Mouse (Mus musculus) heart, postnatal 10 days (tissue): Measurements from ENCODE around the gene Hrh3. TPM values are rescaled to one million over a fixed set of nuclear protein-coding genes. Genes with fewer than 3 reads are reported as not detected.

Source experiments
- DNase-seq, 2 experiments: peaks; one replicate each; pipeline ENCODE4 v3.0.0; 2021
- intact Hi-C: fragments of 180-260 bp; cut with DNase I; formaldehyde crosslinking; loops from one replicate; pipeline ENCODE4 v1.15.1; 2025
- total RNA-seq, 2 experiments: library from RNA; stranded (reverse); gene quantifications; 2 replicates each; pipeline ENCODE4 v1.2.3; 2021

Gene Hrh3
- total RNA-seq, 2 experiments from 2014 or later: not detected

GRCm38 (mm10) chr2:180108285-180108684 lies 4.0 kb upstream of the Hrh3 start:
- DNase-seq: no peak
- intact Hi-C loops: no loop called here

GRCm38 (mm10) chr2:180107081-180107480 lies 2.8 kb upstream of the Hrh3 start:
- no peak for DNase-seq
- intact Hi-C loops: no loop called here

GRCm38 (mm10) chr2:180105441-180106190 lies 1.3 kb upstream of the Hrh3 start:
- DNase-seq: no peak
- intact Hi-C loops: no loop called here

DNA sequence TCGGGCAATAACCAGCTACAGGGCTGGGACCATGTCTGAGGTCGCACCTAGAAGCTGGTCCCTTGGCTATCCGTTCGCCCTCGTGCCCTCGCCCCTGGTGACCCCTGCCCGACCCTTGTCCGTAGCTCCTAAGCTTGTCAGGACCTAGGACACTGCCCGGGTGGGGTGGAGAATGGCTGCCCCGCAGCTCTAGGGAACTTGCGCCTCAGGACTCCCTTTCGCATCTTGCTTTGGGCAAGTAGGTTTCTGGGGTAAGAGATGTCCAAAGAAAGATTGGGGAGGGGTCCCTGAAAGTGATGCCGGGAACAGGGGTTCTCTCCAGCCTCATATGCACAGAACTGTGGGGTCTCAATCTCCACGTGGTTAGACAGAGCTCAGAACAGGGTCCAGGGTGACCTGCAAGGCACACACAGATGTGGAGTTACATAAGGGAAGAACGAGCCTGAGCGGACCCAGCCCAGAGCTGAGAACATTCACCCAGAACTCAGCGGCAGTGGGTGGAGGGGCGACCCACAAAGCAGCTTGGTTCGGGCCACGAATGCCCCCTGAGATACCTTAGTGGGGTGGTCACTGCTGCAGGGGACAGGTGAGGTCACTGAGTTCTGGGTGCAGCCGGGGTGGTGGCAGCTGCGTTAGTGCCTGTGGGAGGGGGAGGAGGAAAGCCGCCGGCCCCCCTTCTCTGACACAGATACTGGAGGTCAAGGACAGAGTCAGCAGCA lies 530 bp upstream of the Hrh3 start:
- no peak for DNase-seq
- intact Hi-C loops: no loop called here

DNA sequence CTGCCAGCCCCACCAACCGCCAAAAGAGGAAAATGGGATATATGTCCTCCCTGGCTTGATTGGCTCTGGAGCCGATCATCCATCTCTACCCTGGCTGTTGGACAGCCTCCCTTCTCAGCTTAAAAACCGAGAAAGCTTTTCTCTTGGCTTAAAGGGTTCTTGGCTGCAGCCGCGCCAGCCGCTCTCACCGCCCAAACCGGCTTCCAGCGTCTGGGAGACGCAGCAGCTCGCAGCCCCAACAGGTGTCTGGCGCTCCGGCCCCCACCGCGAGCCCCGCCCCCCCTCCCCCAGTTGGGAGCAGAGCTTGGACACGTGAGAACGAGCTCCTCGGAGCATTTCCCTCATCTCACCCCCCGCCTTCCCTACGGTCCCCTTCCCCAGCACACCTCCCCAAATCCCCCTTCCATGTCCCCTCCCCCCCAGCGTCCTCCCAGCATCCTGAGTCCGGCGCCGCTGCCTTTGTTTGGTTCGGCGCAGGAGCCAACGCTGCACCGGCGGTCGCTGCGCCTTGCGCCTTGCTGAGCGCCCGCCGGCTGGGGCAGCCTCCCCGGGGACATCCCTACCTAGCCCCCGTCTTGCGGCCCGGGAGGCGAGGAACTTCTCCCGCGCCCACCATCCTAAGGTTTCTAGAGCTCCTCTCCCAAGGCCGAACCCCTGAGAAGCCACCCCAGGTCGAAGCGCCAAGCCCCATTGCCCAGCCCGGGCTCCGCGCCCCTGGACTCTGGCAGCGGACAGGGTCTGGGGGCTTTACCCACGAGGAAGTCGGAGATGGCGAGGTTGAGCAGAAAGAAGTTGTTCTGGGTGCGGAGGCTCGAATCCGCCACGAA lies 924 bp downstream of the Hrh3 start:
- intact Hi-C loops: no loop called here
- DNase-seq: no peak

- intact Hi-C loops: no loop called here
Measured at GRCm38 (mm10) chr2:180099529-180099928, 4.8 kb downstream of the Hrh3 start.

GRCm38 (mm10) chr2:180098167-180098566 lies 6.1 kb downstream of the Hrh3 start:
- no peak for DNase-seq
- intact Hi-C loops: no loop called here

More at GRCm38 (mm10) chr2:180099529-180099928, 4.8 kb downstream of the Hrh3 start:
- no peak for DNase-seq

- intact Hi-C loops: no loop called here
- DNase-seq: no peak
Measured at GRCm38 (mm10) chr2:180097585-180097984, 6.7 kb downstream of the Hrh3 start.

GRCm38 (mm10) chr2:180095711-180096110 lies 8.6 kb downstream of the Hrh3 start:
- intact Hi-C loops: no loop called here
- DNase-seq: no peak

DNA sequence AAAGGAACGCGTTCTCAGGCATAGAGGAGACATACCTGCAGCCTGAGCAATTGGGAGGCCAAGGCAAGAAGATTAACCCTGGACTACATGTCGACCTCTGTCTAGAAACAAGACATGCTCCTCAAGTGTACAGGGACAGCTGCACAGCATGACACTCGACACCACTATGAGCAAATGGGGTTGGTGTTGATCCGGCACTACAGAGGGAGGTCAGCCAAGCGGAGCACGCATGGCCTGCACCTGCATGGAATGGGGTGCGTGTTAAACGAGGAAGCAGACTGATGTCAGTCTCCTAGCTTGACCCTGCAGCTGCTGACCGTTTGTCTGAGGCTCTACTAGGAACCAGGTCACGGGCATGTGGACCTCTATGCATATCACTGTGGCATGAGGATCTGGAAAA lies 14.0 kb downstream of the Hrh3 start:
- intact Hi-C loops: no loop called here
- DNase-seq: no peak

DNA sequence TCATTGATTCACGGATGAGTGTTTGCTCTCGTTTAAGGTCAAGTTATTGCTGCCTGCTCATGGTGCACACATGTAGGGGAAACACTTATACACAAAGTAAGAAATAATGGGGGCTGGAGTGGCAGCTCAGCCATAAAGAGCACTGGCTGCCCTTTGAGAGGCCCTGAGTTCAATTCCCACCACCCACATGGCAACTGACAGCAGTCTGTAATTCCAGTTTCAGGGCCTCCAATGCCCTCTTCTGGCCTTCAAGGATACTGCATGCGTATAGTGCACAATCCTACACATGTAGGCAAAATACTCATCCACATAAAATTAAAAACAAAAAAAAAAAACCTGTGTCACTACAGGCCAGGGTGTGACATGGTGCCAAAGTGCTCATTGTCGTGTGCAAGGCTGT lies 16.8 kb downstream of the Hrh3 start:
- no peak for DNase-seq
- intact Hi-C loops: no loop called here

DNA sequence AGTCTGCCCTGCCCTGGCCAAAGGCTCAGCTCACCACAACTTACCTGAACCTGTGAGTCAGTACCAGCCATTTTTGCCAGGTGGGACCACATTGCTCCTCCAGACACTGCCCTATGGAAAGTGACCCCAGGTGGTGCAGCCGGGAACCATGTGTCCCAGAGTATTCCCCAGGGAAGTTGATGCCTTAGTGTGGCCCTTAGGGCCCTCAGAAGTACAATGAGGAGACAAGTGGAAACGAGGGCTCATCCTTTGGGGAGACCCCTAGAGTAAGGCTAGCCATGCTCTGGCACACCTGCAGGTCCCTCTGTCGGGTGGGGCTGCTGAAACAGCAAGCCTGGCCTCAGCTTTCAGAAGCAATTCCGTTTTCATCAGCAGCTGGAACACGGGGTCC lies 17.7 kb downstream of the Hrh3 start:
- intact Hi-C loops: no loop called here
- no peak for DNase-seq

DNA sequence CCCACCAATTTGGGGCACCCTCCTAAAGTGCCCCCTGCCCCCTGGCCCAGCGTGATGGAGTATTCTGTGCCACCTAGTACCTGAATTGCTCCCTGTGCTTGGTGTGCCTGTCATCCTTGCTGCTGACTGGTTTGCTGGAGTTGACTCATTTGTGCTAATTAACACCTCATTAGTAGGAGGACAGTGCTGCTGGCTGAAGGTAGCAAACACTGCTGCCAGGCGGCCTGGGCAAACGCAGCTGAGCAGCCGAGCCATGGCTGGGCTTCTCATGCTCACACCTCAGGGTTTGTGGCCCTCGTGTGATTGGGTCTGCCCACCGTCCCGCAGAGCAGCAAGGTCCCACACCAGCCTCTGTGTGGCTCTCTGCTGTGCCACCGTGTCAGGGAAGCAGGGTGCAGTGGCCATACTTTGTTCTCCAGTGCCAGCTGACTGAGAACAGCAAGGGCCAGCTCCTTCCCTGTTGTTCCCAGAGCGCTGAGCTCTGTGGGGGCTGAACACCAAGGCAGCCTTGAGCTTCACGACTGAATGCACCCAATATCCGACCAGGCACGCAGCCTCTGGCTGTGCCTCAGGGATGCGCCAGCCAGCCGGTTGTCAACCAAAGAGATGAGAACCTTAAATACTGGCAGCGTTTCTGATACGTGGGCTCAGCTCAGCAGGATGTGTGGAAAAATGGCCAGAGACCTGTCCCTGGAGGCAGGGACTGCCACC lies 18.2 kb downstream of the Hrh3 start:
- no peak for DNase-seq
- intact Hi-C loops: no loop called here

DNA sequence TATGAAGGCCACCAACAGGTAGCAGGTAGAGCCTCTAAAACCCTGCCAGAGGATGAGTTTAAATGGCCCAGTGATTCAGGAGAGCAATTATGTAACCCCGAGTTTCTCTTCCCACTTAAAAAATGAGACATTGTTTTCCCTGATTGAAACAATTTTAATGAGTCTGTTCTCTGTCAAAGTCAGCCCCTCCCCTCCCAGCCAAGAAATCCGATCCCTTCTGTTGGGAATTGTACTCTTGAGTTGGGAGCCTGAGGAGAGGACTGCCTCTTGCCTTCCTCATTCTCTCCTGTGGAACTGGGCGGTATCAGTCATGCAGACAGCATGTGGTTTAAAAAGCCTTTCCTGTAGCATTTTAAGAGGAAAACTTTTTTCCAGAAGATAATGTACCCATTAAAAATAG lies 19.7 kb downstream of the Hrh3 start:
- DNase-seq: no peak
- intact Hi-C loops: no loop called here

GRCm38 (mm10) chr2:180083063-180083462 lies 21.2 kb downstream of the Hrh3 start:
- no peak for DNase-seq
- intact Hi-C loops: no loop called here

- DNase-seq: no peak
- intact Hi-C loops: no loop called here
Measured at GRCm38 (mm10) chr2:180080680-180081079, 23.6 kb downstream of the Hrh3 start.

- intact Hi-C loops: loop anchor here (10.0 kb wide), 1 partner anchor 177 kb away; the partner anchor contains the start of gene Rps21
Measured at GRCm38 (mm10) chr2:180077622-180078021, 26.7 kb downstream of the Hrh3 start.

DNA sequence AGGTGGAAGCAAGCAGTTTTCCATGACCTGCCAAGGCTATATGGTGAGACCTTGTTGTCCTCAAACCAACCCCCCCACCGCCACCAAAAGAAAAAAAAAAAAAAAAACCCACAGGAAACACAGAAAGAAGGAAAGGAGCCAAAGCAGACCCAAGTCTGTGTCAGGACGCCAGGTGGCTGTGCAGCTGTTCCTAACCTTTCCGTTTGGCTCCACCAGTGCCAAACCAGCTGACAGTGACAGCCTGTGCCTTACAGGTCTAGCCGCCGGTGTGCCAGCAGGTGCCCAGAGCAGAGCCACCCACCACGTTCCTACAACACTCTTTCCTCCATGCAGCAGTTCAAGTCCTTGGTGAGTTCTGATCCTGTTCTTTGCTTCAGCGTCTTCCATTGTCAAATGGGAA lies 31.4 kb downstream of the Hrh3 start:
- DNase-seq: no peak
- intact Hi-C loops: loop anchor here (10.0 kb wide), 1 partner anchor 182 kb away; the partner anchor contains the start of gene Rps21

More at GRCm38 (mm10) chr2:180077622-180078021, 26.7 kb downstream of the Hrh3 start:
- DNase-seq: no peak

GRCm38 (mm10) chr2:180071671-180072070 lies 32.6 kb downstream of the Hrh3 start:
- intact Hi-C loops: loop anchor here (2.0 to 10.0 kb wide), 2 partner anchors 45 to 183 kb away; partner anchors contain the start of gene Rps21
- DNase-seq: no peak
